Mouse (Mus musculus) CH12F3 (cell line): ENCODE measurements around the gene Gm5538.

ENCODE experiments used
- in situ Hi-C: fragments of 300-500 bp; cut with MboI; formaldehyde crosslinking; loops from 2 replicates; pipeline ENCODE4 v1.14.3; 2020; ENCODE audit warnings: low sequenced_read_pairs

Gm5538 gene

DNA sequence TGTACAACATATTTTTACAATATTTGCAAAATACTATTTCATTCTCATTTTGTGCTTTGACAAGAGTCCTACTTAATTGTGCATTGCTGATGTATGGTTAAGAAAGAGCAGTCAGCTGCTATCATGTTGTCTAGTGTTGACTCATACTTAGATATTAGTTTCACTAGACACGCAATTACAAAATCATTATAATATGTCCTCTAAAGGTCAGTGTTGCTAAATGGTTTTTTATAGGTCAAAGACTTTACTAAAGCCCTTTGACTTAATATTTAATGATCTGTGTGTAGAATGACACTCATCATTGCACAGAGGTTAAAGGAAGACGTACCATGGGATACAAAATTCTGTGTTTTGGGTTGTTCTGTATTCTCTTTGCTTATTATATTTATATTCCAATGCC, at the start of gene Gm5538:
Gm5538 (plus strand) TSS at position 301 of the 400 bp plus-strand sequence.
- in situ Hi-C loops: loop anchor here (25.0 kb wide), 1 partner anchor 567 kb away; the partner anchor contains the start of gene P2ry14

DNA sequence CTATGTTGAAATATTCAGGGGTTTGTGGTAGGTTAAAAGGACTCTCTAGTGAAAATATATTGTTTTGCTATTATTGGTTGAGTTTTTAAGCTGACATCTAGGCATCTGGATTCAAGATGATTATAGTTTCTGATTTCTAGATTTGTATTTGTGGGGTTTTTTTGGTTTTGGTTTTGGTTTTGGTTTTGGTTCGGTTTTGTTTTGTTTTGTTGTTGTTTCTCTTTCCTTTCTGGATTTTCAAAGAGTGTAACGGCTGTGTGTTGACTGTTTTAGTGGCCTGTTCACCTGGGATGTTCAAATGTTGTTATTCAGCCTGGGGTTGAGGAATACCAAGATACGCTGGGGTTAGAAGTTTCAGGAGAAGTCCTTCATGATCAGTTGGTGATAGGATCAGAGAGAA, 32.2 kb upstream of the Gm5538 start:
- in situ Hi-C loops: no loop called here

DNA sequence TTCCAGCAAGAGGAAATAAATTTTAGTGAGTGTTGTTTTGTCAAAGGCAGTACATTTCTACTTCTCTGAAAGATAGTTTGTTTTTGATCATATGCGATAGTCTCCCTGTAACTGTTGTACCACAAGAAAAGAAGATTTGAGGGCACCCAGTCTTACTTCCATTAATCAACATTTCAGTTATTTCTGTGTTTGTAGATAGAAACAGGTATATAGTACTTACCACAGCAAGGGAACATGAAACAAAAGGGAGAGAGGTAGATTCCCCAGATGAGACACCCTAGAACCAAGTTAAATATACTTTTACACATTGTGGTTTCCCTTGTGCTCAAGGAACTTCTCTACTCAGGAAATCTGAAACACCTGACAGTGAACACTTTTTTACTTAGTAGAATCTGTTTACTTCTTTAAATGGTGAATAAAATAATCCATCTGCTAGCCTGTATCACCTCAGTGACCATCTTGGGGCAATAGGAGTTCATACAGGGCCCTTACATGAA, 26.9 kb upstream of the Gm5538 start:
- in situ Hi-C loops: no loop called here

DNA sequence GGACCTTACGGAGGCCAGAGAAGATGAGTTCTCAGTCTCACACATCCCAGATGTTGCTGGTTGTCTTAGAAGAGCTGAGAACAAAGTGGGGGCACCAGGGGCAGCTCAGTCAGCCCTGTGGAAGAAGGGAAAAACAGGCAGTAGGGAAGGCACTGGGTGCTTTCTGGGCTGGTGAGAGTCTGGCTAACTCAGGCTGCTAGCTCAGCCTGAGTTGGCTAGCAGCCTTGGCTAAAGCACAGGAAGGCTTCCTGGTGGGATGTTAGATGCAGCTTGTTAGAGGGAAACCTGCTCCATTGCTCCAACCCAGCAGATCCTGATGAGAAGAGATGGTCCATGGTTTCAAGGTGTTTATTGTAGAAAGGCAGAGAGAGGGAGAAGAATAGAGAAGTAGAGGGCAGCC, 10.3 kb downstream of the Gm5538 start:
- in situ Hi-C loops: loop anchor here (25.0 kb wide), 1 partner anchor 578 kb away; the partner anchor contains the start of gene P2ry14

DNA sequence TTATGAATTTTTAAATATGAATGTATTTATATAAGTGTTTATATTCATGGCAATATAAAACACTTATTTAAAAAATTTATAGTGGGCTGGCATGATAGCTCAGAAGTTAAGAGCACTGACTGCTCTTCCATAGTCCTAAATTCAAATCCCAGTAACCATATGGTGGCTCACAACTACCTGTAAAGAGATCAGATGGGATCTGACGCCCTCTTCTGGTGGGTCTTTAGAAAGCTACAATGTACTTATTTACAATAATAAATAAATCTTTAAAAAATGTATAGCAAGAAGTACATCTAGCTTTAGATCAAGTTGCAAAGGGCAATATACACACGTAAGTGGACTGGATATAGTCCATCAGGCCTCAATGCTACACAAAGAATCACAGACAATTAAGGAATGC, 14.6 kb downstream of the Gm5538 start:
- in situ Hi-C loops: loop anchor here (25.0 kb wide), 1 partner anchor 582 kb away; the partner anchor contains the start of gene P2ry14
